Mouse (Mus musculus): ENCODE data around the gene Fer. TPM values are rescaled to one million over a fixed set of nuclear protein-coding genes. Genes with fewer than 3 reads are reported as not detected.

Fer gene
- total and polyA plus RNA-seq, 2 experiments from 2014 or later, result 14.3 to 24.8 TPM

GRCm38 (mm10) chr17:63890611-63891010 is 27.7 kb downstream of the Fer start:
- Histone ChIP-seq H3K9me3 (ENCODE audit: low read length) (no peaks in the 10 kb centered on the region), H3K36me3 (ENCODE audit: insufficient read depth, low read length) (no peaks in the 10 kb centered on the region), H3K4me2 (ENCODE audit: low read depth, low read length) (no peak overlapping the region), H3K4me3 (ENCODE audit: low read length) (no peak overlapping the region), H3K27me3 (ENCODE audit: insufficient read depth, low read length) (no peaks in the 10 kb centered on the region), H3K9ac (replicated peaks; ENCODE audit: low read length) (no peak overlapping the region), H3K27ac (no peak overlapping the region), H3K4me1 (ENCODE audit: insufficient read depth, low read length) (no peaks in the 10 kb centered on the region)
- no peak for TF ChIP-seq CTCF (IDR thresholded peaks at IDR 0.05; ENCODE audit: low read depth)
- DNase-seq (ENCODE audit: low spot score), result no peak
- ATAC-seq, result no peak

GRCm38 (mm10) chr17:63895829-63896228 is 33.0 kb downstream of the Fer start:
- no peaks in the 10 kb centered on the region for H3K27me3 ChIP-seq (ENCODE audit: insufficient read depth, low read length)
- WGBS, result 91% methylated on average over 3 of the region's 3 CpGs
- no peaks in the 10 kb centered on the region for H3K4me1 ChIP-seq (ENCODE audit: insufficient read depth, low read length)
- DNase-seq (ENCODE audit: low spot score) (no peak), ATAC-seq (no peak)
- H3K4me2 ChIP-seq (ENCODE audit: low read depth, low read length), result no peak overlapping the region
- no peaks in the 10 kb centered on the region; the same call in 1 of the 2 replicates for H3K36me3 ChIP-seq (ENCODE audit: insufficient read depth, low read length)
- H3K9ac ChIP-seq (replicated peaks; ENCODE audit: low read length), result no peak overlapping the region
- TF ChIP-seq CTCF (IDR thresholded peaks at IDR 0.05; ENCODE audit: low read depth), result no peak
- H3K4me3 ChIP-seq (ENCODE audit: low read length), result no peak overlapping the region
- no peaks in the 10 kb centered on the region for H3K9me3 ChIP-seq (ENCODE audit: low read length)
- no peak overlapping the region for H3K27ac ChIP-seq

- 76% methylated on average over 7 of the region's 7 CpGs for WGBS
- no peak for ATAC-seq
- H3K4me2 ChIP-seq (ENCODE audit: low read depth, low read length), result no peak overlapping the region
Measured at GRCm38 (mm10) chr17:63897050-63897449, 34.2 kb downstream of the Fer start.

GRCm38 (mm10) chr17:63909297-63909696 is 46.4 kb downstream of the Fer start:
- Histone ChIP-seq H3K4me3 (ENCODE audit: low read length) (no peak overlapping the region), H3K9ac (replicated peaks; ENCODE audit: low read length) (no peak overlapping the region), H3K4me1 (ENCODE audit: insufficient read depth, low read length) (no peaks in the 10 kb centered on the region), H3K27ac (no peak overlapping the region), H3K9me3 (ENCODE audit: low read length) (no peaks in the 10 kb centered on the region), H3K36me3 (ENCODE audit: insufficient read depth, low read length) (no peaks in the 10 kb centered on the region), H3K27me3 (ENCODE audit: insufficient read depth, low read length) (no peaks in the 10 kb centered on the region), H3K4me2 (ENCODE audit: low read depth, low read length) (no peak overlapping the region)
- 97% methylated on average over 4 of the region's 4 CpGs for WGBS
- ATAC-seq (no peak), DNase-seq (ENCODE audit: low spot score) (no peak)
- peak; percentile 21; the same call in 1 of the 2 replicates for TF ChIP-seq CTCF (IDR thresholded peaks at IDR 0.05; ENCODE audit: low read depth)

More at GRCm38 (mm10) chr17:63897050-63897449, 34.2 kb downstream of the Fer start:
- Histone ChIP-seq H3K9ac (replicated peaks; ENCODE audit: low read length) (no peak overlapping the region), H3K27me3 (ENCODE audit: insufficient read depth, low read length) (no peaks in the 10 kb centered on the region), H3K4me3 (ENCODE audit: low read length) (no peak overlapping the region), H3K4me1 (ENCODE audit: insufficient read depth, low read length) (no peaks in the 10 kb centered on the region), H3K9me3 (ENCODE audit: low read length) (no peaks in the 10 kb centered on the region), H3K27ac (no peak overlapping the region), H3K36me3 (ENCODE audit: insufficient read depth, low read length) (no peaks in the 10 kb centered on the region; the same call in 1 of the 2 replicates)
- TF ChIP-seq CTCF (IDR thresholded peaks at IDR 0.05; ENCODE audit: low read depth), result no peak
- no peak for DNase-seq (ENCODE audit: low spot score)

- ATAC-seq, result no peak
- Histone ChIP-seq H3K4me2 (ENCODE audit: low read depth, low read length) (no peak overlapping the region), H3K27ac (no peak overlapping the region), H3K27me3 (ENCODE audit: insufficient read depth, low read length) (no peaks in the 10 kb centered on the region), H3K4me1 (ENCODE audit: insufficient read depth, low read length) (no peaks in the 10 kb centered on the region), H3K4me3 (ENCODE audit: low read length) (no peak overlapping the region), H3K9ac (replicated peaks; ENCODE audit: low read length) (no peak overlapping the region), H3K9me3 (ENCODE audit: low read length) (no peaks in the 10 kb centered on the region), H3K36me3 (ENCODE audit: insufficient read depth, low read length) (no peaks in the 10 kb centered on the region)
- 81% methylated on average over 6 of the region's 6 CpGs for WGBS
- DNase-seq (ENCODE audit: low spot score), result no peak
- TF ChIP-seq CTCF (IDR thresholded peaks at IDR 0.05; ENCODE audit: low read depth), result no peak
Measured at GRCm38 (mm10) chr17:63921601-63922203, 58.8 kb downstream of the Fer start.

GRCm38 (mm10) chr17:63925581-63925980 is 62.7 kb downstream of the Fer start:
- WGBS, result 72% methylated on average over 3 of the region's 3 CpGs
- no peaks in the 10 kb centered on the region for H3K9me3 ChIP-seq (ENCODE audit: low read length)
- ATAC-seq (no peak; the same call in 1 of the 2 replicates), DNase-seq (ENCODE audit: low spot score) (no peak)
- no peak overlapping the region for H3K4me2 ChIP-seq (ENCODE audit: low read depth, low read length)
- H3K4me3 ChIP-seq (ENCODE audit: low read length), result no peak overlapping the region
- H3K4me1 ChIP-seq (ENCODE audit: insufficient read depth, low read length), result no peaks in the 10 kb centered on the region
- no peak for TF ChIP-seq CTCF (IDR thresholded peaks at IDR 0.05; ENCODE audit: low read depth)
- H3K27me3 ChIP-seq (ENCODE audit: insufficient read depth, low read length), result no peaks in the 10 kb centered on the region
- no peak overlapping the region for H3K9ac ChIP-seq (replicated peaks; ENCODE audit: low read length)
- no peak overlapping the region for H3K27ac ChIP-seq
- H3K36me3 ChIP-seq (ENCODE audit: insufficient read depth, low read length), result no peaks in the 10 kb centered on the region

GRCm38 (mm10) chr17:63930634-63931033 is 67.8 kb downstream of the Fer start:
- no peak for DNase-seq (ENCODE audit: low spot score)
- H3K27ac ChIP-seq, result no peak overlapping the region
- 82% methylated on average over 4 of the region's 4 CpGs for WGBS
- no peak overlapping the region for H3K9ac ChIP-seq (replicated peaks; ENCODE audit: low read length)
- H3K4me2 ChIP-seq (ENCODE audit: low read depth, low read length), result no peak overlapping the region
- no peak for ATAC-seq
- TF ChIP-seq CTCF (IDR thresholded peaks at IDR 0.05; ENCODE audit: low read depth), result no peak
- no peaks in the 10 kb centered on the region for H3K9me3 ChIP-seq (ENCODE audit: low read length)
- H3K36me3 ChIP-seq (ENCODE audit: insufficient read depth, low read length), result peaks cover 3% of the 10 kb centered on the region; the same call in 1 of the 2 replicates
- no peak overlapping the region for H3K4me3 ChIP-seq (ENCODE audit: low read length)
- no peaks in the 10 kb centered on the region for H3K4me1 ChIP-seq (ENCODE audit: insufficient read depth, low read length)
- no peaks in the 10 kb centered on the region for H3K27me3 ChIP-seq (ENCODE audit: insufficient read depth, low read length)
